Mouse (Mus musculus) bone marrow, adult 2 months (tissue): ENCODE data around the gene Efna3. TPM values are rescaled to one million over a fixed set of nuclear protein-coding genes. Genes with fewer than 3 reads are reported as not detected.

Experiments used
- H3K27ac ChIP-seq: fragments of 200-500 bp; 2 replicates; pipeline ENCODE4 v1.5.1; 2012; ENCODE audit warnings: low read depth, mild to moderate bottlenecking, control low read depth, inconsistent platforms, low read length; ENCODE audit not compliant: control insufficient read depth, poor library complexity, insufficient read depth
- H3K4me1 ChIP-seq: fragments of 200-500 bp; 2 replicates; pipeline ENCODE4 v1.6.1; 2011; ENCODE audit warnings: low read length; ENCODE audit not compliant: control insufficient read depth, insufficient read depth
- H3K4me3 ChIP-seq: fragments of 200-500 bp; replicated peaks from 2 replicates; pipeline ENCODE3; 2011; ENCODE audit warnings: mild to moderate bottlenecking, low read depth, low read length, control low read depth; ENCODE audit not compliant: control insufficient read depth
- CTCF ChIP-seq: fragments of 200-500 bp; IDR thresholded peaks from 2 replicates; pipeline ENCODE4 v1.5.1; 2011; ENCODE audit warnings: low read length, control low read depth; ENCODE audit not compliant: control insufficient read depth, insufficient read depth
- POLR2A ChIP-seq: fragments of 200-500 bp; IDR thresholded peaks from 2 replicates; pipeline ENCODE4 v1.6.1; 2011; ENCODE audit warnings: low read depth, mild to moderate bottlenecking, control low read depth, low read length, borderline replicate concordance; ENCODE audit not compliant: control insufficient read depth
- WGBS: fragments of 180-500 bp; shearing (Covaris S2); methylation state at CpG from one replicate; pipeline ENCODE4 v1.1.7; 2018; 5-methylcytosine and 5-hydroxymethylcytosine counted together
- polyA plus RNA-seq: library from polyadenylated mRNA; stranded (reverse); fragments of >200 nt; gene quantifications from 2 replicates; pipeline ENCODE4 v1.2.4, GENCODE M21; 2011; ENCODE audit warnings: low replicate concordance; ENCODE audit not compliant: missing spikeins, insufficient read depth, insufficient read length

Efna3 gene
- polyA plus RNA-seq, 1 experiment, result 2.7 TPM

- Histone ChIP-seq H3K4me3 (no peak overlapping the region), H3K4me1 (peaks cover 3% of the 10 kb centered on the region), H3K27ac (no peak overlapping the region)
- no peak for TF ChIP-seq POLR2A
- no peak for TF ChIP-seq CTCF
- 2% methylated on average over 66 of the region's 66 CpGs for WGBS
Observed at GRCm38 (mm10) chr3:89321183-89322130, 1.3 kb downstream of the Efna3 start.

GRCm38 (mm10) chr3:89320581-89321182 is 2.1 kb downstream of the Efna3 start:
- H3K4me1 ChIP-seq, result peaks cover 3% of the 10 kb centered on the region
- no peak overlapping the region for H3K27ac ChIP-seq
- no peak for TF ChIP-seq POLR2A
- TF ChIP-seq CTCF, result no peak
- WGBS, result under 1% methylated on average over 40 of the region's 41 CpGs
- no peak overlapping the region for H3K4me3 ChIP-seq

- Histone ChIP-seq H3K4me3 (no peak overlapping the region), H3K4me1 (peaks cover 3% of the 10 kb centered on the region), H3K27ac (no peak overlapping the region)
- WGBS, result 3% methylated on average over 57 of the region's 58 CpGs
- no peak for TF ChIP-seq POLR2A
Observed at GRCm38 (mm10) chr3:89319591-89320350, 3.0 kb downstream of the Efna3 start.

- TF ChIP-seq POLR2A, result no peak
- no peak for TF ChIP-seq CTCF
- H3K4me1 ChIP-seq, result peaks cover 3% of the 10 kb centered on the region
Observed at GRCm38 (mm10) chr3:89318971-89319590, 3.7 kb downstream of the Efna3 start.

GRCm38 (mm10) chr3:89318316-89318715 is 4.4 kb downstream of the Efna3 start:
- Histone ChIP-seq H3K27ac (no peak overlapping the region), H3K4me1 (peaks cover 3% of the 10 kb centered on the region), H3K4me3 (no peak overlapping the region)
- WGBS, result 77% methylated on average over 8 of the region's 8 CpGs
- no peak for TF ChIP-seq CTCF
- TF ChIP-seq POLR2A, result no peak

More at GRCm38 (mm10) chr3:89318971-89319590, 3.7 kb downstream of the Efna3 start:
- WGBS, result 28% methylated on average over 21 of the region's 21 CpGs
- Histone ChIP-seq H3K4me3 (no peak overlapping the region), H3K27ac (no peak overlapping the region; the same call in 1 of the 2 replicates)

- H3K4me1 ChIP-seq, result peaks cover under 1% of the 10 kb centered on the region
- no peak overlapping the region for H3K4me3 ChIP-seq
- no peak overlapping the region for H3K27ac ChIP-seq
- no peak for TF ChIP-seq CTCF
- TF ChIP-seq POLR2A, result no peak
- WGBS, result 74% methylated on average over 6 of the region's 6 CpGs
Observed at GRCm38 (mm10) chr3:89317246-89317645, 5.5 kb downstream of the Efna3 start.

GRCm38 (mm10) chr3:89316833-89317232 is 5.9 kb downstream of the Efna3 start:
- 0% methylated on average over 4 of the region's 4 CpGs for WGBS
- H3K4me3 ChIP-seq, result no peak overlapping the region
- TF ChIP-seq POLR2A (no peak), CTCF (peak; percentile 94)
- H3K4me1 ChIP-seq, result no peaks in the 10 kb centered on the region; the same call in 1 of the 2 replicates
- H3K27ac ChIP-seq, result no peak overlapping the region
